Mouse (Mus musculus) layer of hippocampus, postnatal 25 days (tissue): ENCODE measurements at regions not wholly inside any gene's neighbourhood (a gene's known extent, or its start where the extent isn't known, plus 50 kb on each side); places are given as distances from the start of the nearest gene placed in this dataset.
A peak's percentile ranks its signal among the peaks of the same experiment; 100 is the strongest.

Source experiments
- DNase-seq, 2 experiments: peaks; one replicate each; pipeline ENCODE4 v3.0.0; 2022; ENCODE audit warnings: mixed read lengths in 2 of 2, low spot score in 1 of 2; ENCODE audit errors: extremely low spot score in 1 of 2

GRCm38 (mm10) chr15:52095629-52096190 lies 1789.0 kb upstream of the Gm7489 start:
- no peak for DNase-seq

GRCm38 (mm10) chr15:52108761-52109160 lies 1775.9 kb upstream of the Gm7489 start:
- no peak for DNase-seq

- no peak for DNase-seq
These were observed 1770.2 kb upstream of the Gm7489 start for GRCm38 (mm10) chr15:52114368-52115036.

GRCm38 (mm10) chr15:52136693-52137092 lies 1748.0 kb upstream of the Gm7489 start:
- no peak for DNase-seq

DNA sequence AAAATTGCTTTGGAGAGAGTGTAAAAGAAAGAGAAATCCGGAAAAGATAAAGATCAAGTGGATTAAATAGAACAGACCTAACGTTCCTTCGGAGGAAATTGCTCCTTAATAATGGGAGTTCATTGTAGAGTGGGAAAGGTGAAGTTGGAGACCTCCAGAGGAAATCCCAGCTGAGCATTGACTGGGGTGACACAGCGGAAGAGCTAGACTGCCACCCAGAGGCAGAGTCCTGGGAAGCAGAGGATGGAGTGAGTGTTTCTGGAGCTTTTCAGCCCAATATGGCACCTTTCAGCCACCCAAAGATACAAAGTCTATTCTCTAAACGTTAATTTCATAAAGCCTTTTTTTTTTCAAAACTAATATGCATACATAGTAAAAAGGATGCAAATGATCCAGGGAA lies 1731.3 kb upstream of the Gm7489 start:
- peak in 1 of 2 experiments; percentile 27 for DNase-seq

- DNase-seq = no peak
These were observed 1728.9 kb upstream of the Gm7489 start for GRCm38 (mm10) chr15:52155784-52156183.

DNA sequence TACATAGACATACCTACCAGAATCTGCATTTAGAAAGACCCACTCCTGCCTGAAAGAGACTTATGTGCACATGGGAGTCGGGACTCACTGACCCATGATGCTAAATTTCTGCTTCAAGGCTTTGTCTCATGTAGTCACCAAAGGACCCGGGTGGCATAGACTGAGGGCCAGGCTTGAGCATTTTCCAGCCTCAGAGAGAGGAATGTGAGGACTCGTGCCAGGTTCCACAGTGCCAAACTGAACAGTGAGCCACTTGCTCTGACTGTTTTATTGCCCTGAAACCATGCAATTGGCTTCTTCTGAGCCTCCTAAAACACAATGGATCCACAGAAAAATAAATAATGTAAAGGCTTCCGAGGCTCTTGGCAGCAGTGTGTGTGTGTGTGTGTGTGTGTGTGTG lies 1727.9 kb upstream of the Gm7489 start:
- no peak for DNase-seq

DNA sequence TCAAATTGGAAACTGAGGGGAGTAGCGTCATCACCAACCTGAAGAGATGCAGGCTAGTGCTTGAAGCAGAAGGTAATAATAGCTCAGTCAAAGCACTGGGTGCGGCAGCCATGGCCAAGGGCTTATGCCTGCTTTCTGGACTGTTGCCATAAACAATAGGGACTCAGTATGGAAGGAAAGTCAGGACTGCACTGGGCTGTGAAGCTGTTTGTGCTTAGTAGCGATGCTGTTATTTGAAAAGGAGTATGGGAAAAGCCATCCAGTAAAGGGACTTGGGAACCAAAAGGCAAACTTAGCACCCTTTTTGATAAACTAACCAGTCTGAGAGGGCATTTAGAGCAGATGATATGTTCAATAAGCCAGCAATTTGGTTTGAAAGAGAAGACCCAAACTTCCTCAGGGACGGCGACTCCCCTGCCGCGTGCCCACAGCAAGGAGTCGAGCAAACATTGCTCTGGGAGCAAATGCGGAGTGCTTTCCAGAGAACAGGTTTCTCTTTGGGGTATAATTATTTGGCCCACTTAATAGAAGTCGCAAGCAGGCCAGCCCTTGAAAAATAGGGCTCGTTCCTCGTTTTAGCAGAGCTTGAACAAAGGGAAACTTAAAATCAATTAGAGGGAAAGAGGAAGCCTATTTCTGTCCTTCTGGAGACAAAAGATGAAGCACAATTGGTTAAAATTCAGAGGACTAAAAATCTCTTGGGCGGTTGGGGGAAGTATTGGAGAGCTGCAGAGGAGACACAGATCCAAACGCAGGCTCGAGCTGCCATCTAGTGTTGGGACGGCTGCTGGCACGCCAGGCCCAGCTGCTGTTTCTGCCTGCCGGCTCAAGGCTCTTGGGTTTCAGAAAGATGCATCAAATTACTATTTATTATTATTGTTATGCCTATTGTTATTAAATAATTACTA lies 1724.3 kb upstream of the Gm7489 start:
- DNase-seq = peak; percentile 61 to 80

DNA sequence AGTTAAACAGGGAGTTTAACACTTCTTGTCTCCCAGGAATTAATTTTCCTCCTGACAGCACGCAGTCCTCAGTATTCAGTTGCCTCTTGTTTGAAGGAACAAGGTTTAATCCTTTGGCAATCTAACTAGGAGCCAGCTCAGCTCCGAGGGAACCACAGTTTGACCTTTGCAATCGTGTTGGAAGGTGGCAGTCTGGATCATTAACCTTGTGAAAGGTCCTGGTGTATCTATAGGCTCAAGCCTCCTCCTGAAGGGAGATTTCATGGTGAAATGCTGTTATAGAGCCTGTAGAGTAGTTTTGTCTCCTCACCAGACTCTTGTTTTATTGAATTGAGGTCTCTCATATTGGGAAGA lies 1723.6 kb upstream of the Gm7489 start:
- DNase-seq = no peak

- no peak for DNase-seq
These were observed 1723.0 kb upstream of the Gm7489 start for GRCm38 (mm10) chr15:52161568-52162316.

DNA sequence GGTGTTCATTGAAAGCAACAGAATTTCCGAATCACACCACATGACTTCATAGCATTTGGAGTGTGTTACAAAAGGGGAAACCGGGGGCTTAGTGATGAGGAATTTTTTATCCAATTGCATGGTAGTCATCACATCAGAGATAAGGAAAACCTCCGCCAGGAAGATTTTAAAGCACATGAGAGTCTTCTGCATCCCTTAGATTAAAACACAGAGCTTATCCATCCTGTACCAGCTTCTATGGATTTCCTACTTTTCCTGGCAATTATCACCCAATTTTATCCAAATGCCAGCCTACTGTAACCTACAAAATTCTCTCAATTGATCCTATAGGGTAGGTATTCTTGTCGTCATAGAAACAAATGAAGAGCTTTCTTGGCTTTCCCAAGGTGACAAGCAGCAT lies 1718.6 kb upstream of the Gm7489 start:
- no peak for DNase-seq

DNA sequence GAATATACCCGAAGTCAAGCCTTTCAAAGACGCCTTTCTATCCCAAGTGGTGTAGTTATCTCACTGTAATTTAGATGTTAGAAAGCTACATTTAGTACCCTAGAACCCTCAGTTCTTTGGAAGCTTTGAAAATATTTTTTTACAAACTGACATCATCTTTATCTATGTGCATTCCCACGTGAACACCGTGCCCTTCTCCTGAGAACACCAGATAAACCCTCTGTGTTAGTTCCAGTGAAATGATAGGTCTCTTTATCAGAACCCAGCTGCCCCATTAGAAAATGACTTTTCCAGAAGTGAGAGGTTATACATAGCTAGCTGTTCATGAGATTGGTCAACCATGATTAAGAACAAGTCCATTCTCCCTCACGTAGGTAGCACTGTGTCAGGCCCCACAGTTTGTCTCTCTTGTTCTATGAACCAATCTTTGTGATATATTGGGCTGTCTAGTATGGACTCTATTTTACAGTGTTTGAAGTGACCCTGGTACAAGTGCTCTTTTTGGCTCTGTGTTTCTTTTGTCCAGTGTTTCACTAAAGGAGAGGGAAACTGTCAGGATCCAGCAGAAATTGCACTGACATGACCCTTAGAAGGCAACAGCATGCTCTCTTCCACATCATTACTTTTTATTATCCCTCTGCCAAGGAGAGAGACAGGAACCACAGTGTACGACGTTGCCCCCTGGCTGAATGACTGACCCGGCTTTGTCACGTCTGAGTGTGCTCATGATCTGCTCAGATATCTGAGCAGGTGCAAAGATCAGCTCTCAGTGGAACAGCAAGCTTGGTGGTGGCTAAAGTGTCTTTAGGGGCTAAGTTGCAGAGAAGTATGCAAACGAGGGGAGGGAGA lies 1717.9 kb upstream of the Gm7489 start:
- no peak for DNase-seq

DNA sequence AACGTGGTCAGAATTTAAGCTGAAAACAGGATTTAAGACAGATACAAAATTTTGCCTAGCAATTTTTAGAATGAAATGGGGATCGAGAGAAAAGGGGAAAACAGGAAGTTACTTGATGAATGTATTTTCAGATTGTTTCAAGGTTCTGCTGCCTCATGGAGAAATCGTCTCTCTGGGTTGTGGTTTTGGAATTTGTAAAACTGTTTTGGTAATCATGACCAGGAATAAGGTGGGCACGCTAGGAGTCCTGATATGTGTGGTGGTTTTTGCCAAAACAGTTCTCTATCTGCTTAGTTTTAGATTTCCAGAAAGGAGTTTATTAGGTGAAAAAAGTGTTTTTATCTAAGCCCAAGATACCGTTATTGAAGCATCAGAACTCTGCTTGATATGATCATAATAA lies 1716.9 kb upstream of the Gm7489 start:
- DNase-seq = no peak

DNA sequence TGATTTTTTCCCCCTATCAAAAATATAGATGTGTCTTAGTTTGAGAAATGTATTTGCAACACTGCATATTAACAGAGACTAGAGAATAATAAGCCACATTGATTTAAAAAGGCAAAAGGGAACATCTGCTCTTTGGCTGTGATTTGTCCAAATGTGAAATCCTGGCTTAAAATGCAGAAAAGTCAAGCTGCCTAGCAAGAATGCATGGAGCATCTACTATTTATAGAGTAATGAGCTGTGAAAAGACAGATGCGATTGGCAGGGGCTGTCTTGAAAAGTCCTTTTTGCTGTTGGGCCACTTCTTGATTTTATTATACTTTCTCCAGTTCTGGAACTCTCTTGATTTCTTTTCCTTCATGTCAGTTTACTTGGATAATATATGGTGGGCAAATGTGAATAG lies 1707.8 kb upstream of the Gm7489 start:
- DNase-seq = no peak

DNA sequence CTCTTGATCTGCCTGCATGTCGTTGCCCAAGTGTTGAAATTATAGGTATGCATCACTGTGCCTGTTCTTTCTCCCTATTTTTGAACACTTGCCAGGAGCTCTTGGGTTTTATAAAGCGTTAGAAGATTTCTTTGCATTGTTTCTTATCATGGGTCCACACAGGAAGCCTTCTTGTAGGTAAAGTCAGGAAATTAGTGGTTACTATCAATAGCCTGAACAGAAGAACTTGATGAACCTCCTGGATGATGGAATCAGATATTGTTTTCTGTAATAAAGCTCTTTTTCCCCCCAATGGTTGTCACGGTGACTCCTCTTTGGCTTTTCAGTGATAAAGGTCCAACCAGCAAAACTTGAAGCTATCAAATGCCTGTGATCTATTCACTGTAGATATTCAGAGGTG lies 1706.0 kb upstream of the Gm7489 start:
- DNase-seq = no peak

DNA sequence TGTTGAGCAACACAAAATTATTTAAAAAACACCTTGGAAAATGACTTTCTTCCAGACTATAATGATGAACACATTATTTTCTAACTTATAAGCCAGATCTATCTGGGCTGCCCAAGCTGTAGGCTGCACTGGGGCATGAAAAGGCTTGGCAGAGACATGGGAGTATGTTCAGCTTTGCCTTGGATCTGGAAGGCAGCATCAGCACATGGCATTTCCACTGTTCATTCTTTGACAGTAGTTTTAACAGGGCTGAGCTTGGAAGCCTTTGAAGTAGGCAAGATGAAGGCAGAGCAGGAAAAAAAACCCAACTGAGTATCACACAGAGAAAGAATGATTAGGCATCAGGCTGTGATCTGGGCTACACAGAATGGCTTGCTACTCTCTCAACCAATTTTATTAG lies 1705.3 kb upstream of the Gm7489 start:
- no peak for DNase-seq

GRCm38 (mm10) chr15:52191176-52191575 lies 1693.5 kb upstream of the Gm7489 start:
- DNase-seq = no peak

DNA sequence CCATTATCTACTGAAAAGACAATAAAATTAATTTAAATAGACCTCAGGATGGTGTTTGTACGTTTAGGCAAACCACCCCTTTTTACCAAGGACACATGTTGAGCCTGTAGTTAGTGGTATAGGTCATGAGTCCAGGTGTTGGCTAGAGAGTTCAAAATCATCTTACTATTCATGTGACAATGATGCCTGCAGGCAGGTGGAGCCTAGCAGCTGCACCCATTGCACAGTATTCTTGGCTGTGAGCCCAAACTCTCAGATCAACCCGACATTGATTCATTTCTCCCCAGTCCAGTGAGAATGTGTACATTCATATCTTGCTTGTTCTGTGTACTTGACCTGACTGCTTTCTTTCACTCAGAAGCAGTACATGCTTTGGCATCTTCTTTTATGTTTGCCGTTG lies 1677.4 kb upstream of the Gm7489 start:
- no peak for DNase-seq

- DNase-seq = no peak
These were observed 1652.3 kb upstream of the Gm7489 start for GRCm38 (mm10) chr15:52232442-52232841.

- no peak for DNase-seq
These were observed 1648.5 kb upstream of the Gm7489 start for GRCm38 (mm10) chr15:52236220-52236619.
